Mouse (Mus musculus): ENCODE measurements around the gene Defb22.

Defb22 gene

GRCm38 (mm10) chr2:152490038-152490437 is at the start of gene Defb22:
TSS of gene Defb22 (minus strand) at chr2:152490138.
- no peak for DNase-seq

GRCm38 (mm10) chr2:152517981-152518380 is 28.0 kb upstream of the Defb22 start, which contains the start of gene Defb28:
TSS of gene Defb28 (plus strand) at chr2:152518255.
- DNase-seq = no peak

- DNase-seq = no peak
Measured at GRCm38 (mm10) chr2:152516084-152516483, 26.1 kb upstream of the Defb22 start.

- no peak for DNase-seq
Measured at GRCm38 (mm10) chr2:152511592-152511991, 21.7 kb upstream of the Defb22 start, which contains the start of gene Defb26. TSS of gene Defb26 (minus strand) at chr2:152511692.

- DNase-seq = no peak
Measured at GRCm38 (mm10) chr2:152503950-152504349, 14.0 kb upstream of the Defb22 start.

GRCm38 (mm10) chr2:152500863-152501229 is 10.9 kb upstream of the Defb22 start:
- no peak for DNase-seq

- no peak for DNase-seq
Measured at GRCm38 (mm10) chr2:152500204-152500862, 10.4 kb upstream of the Defb22 start.

- DNase-seq = no peak
Measured at GRCm38 (mm10) chr2:152498020-152498419, 8.1 kb upstream of the Defb22 start.

GRCm38 (mm10) chr2:152493151-152493550 is 3.2 kb upstream of the Defb22 start:
- no peak for DNase-seq

- DNase-seq = no peak
Measured at GRCm38 (mm10) chr2:152487024-152487423, 2.9 kb downstream of the Defb22 start.

- DNase-seq = no peak
Measured at GRCm38 (mm10) chr2:152481726-152482125, 8.2 kb downstream of the Defb22 start.

GRCm38 (mm10) chr2:152480881-152481280 is 9.1 kb downstream of the Defb22 start:
- no peak for DNase-seq

GRCm38 (mm10) chr2:152476763-152477162 is 13.2 kb downstream of the Defb22 start, which contains the start of gene Defb20:
TSS of gene Defb20 (plus strand) at chr2:152477063.
- DNase-seq = no peak

GRCm38 (mm10) chr2:152472434-152472833 is 17.5 kb downstream of the Defb22 start:
- no peak for DNase-seq

- no peak for DNase-seq
Measured at GRCm38 (mm10) chr2:152470973-152471372, 19.0 kb downstream of the Defb22 start.

GRCm38 (mm10) chr2:152464570-152465150 is 25.3 kb downstream of the Defb22 start, which contains the start of gene Defb23:
TSS of gene Defb23 (minus strand) at chr2:152464620.
- DNase-seq = no peak

GRCm38 (mm10) chr2:152459241-152459640 is 30.7 kb downstream of the Defb22 start:
- DNase-seq = no peak

- peak; percentile 38 for DNase-seq
Measured at GRCm38 (mm10) chr2:152452101-152452781, 37.7 kb downstream of the Defb22 start.

GRCm38 (mm10) chr2:152450241-152450640 is 39.7 kb downstream of the Defb22 start:
- peak; percentile 70 for DNase-seq

- DNase-seq = no peak
Measured at GRCm38 (mm10) chr2:152447461-152447860, 42.5 kb downstream of the Defb22 start.

GRCm38 (mm10) chr2:152446642-152447041 is 43.3 kb downstream of the Defb22 start:
- DNase-seq = no peak

GRCm38 (mm10) chr2:152443281-152443680 is 46.7 kb downstream of the Defb22 start:
- DNase-seq = no peak

GRCm38 (mm10) chr2:152442322-152442721 is 47.6 kb downstream of the Defb22 start:
- no peak for DNase-seq

GRCm38 (mm10) chr2:152439833-152440232 is 50.1 kb downstream of the Defb22 start:
- no peak for DNase-seq

Data from cerebellum, adult 9-11 months (tissue).